Mouse (Mus musculus) embryonic facial prominence, embryonic 15.5 days (tissue): ENCODE data around the gene Hist2h3b. TPM values are rescaled to one million over a fixed set of nuclear protein-coding genes. Genes with fewer than 3 reads are reported as not detected.
"Not testable (repeated sequence)": the region's sequence is repeated elsewhere in the genome, so short reads cannot be mapped to it uniquely, and the experiment has no call there.

ENCODE experiments used
- ATAC-seq: fragments of 200-750 bp; cut with Nextera tagmentation; 2 replicates; pipeline ENCODE4 v1.8.0; 2017; ENCODE audit warnings: low read depth, moderate TSS enrichment; ENCODE audit not compliant: insufficient number of reproducible peaks, low FRiP score, low TSS enrichment
- H3K27ac ChIP-seq: fragments of 300-500 bp; sonication (generic); replicated peaks from 2 replicates; pipeline ENCODE4 v1.5.1; 2015; ENCODE audit warnings: mild to moderate bottlenecking, inconsistent platforms
- H3K27me3 ChIP-seq: fragments of 300-500 bp; sonication (generic); 2 replicates; pipeline ENCODE4 v1.6.1; 2015; ENCODE audit warnings: inconsistent platforms
- H3K36me3 ChIP-seq: fragments of 300-500 bp; sonication (generic); 2 replicates; pipeline ENCODE4 v1.6.1; 2015; ENCODE audit warnings: mild to moderate bottlenecking, inconsistent platforms
- H3K4me1 ChIP-seq: fragments of 300-500 bp; sonication (generic); 2 replicates; pipeline ENCODE4 v1.6.1; 2015; ENCODE audit warnings: inconsistent platforms
- H3K4me2 ChIP-seq: fragments of 300-500 bp; sonication (generic); replicated peaks from 2 replicates; pipeline ENCODE4 v1.6.1; 2015; ENCODE audit warnings: mild to moderate bottlenecking, inconsistent platforms
- H3K4me3 ChIP-seq: fragments of 300-500 bp; sonication (generic); replicated peaks from 2 replicates; pipeline ENCODE4 v1.5.1; 2015; ENCODE audit warnings: mild to moderate bottlenecking, inconsistent platforms
- H3K9ac ChIP-seq: fragments of 300-500 bp; sonication (generic); 2 replicates; pipeline ENCODE4 v1.6.1; 2015; ENCODE audit warnings: inconsistent platforms
- H3K9me3 ChIP-seq: fragments of 300-500 bp; sonication (generic); replicated peaks from 2 replicates; pipeline ENCODE4 v1.6.1; 2016; ENCODE audit warnings: inconsistent platforms
- WGBS: fragments of 180-500 bp; shearing (Covaris S2); methylation state at CpG from one replicate; pipeline ENCODE4 v1.1.7; 2015; 5-methylcytosine and 5-hydroxymethylcytosine counted together
- polyA plus RNA-seq: library from polyadenylated mRNA; unstranded; fragments of >200 nt; fragmentation: Nextera tagmentation; extraction: Ambion mirVana; gene quantifications from 2 replicates; pipeline ENCODE4 v1.2.1, GENCODE M21; 2015

Hist2h3b gene
- polyA plus RNA-seq, 1 experiment from 2014 or later = 36.0 TPM

DNA sequence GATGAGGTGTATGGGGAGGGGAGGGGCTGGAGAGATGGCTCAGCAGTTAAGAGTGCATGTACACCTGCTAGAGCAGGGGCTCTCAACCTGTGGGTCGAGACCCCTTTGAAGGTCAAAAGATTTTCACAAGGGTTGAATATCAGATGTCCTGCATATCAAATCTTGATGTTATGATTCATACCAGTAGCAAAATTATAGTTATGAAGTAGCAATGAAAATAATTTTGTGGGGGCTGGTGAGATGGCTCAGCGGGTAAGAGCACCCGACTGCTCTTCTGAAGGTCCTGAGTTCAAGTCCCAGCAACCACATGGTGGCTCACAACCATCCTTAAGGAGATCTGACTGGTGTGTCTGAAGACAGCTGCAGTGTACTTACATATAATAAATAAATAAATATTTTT, 22.3 kb downstream of the Hist2h3b start:
- not testable (repeated sequence) for H3K4me1 ChIP-seq, H3K36me3 ChIP-seq, H3K27ac ChIP-seq, H3K9ac ChIP-seq, H3K9me3 ChIP-seq, ATAC-seq, H3K27me3 ChIP-seq, H3K4me2 ChIP-seq, H3K4me3 ChIP-seq
- 88% methylated on average over 3 of the region's 3 CpGs for WGBS

DNA sequence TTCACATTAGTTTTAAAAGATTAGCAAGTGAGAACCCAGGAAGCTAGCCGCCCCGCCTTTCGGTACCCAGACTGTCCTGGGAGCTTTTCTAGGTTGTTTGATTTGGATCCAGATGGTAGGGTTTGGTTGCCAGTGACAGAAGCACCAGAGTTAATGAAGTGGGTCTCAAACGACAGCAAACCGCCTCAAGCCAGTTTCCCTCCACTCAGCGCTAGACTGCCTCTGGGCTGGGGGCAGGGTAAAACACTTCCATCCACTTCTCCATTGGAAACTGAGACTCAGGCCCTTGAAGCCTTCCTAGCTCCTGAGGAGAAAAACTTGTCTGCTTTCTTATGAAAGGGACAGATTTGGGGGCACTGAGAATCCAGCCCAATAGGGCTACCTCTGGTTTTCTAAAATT, 24.2 kb downstream of the Hist2h3b start:
- Histone ChIP-seq H3K4me1 (no peaks in the 10 kb centered on the region), H3K4me3 (no peak overlapping the region), H3K9ac (no peak overlapping the region), H3K27ac (no peak overlapping the region), H3K36me3 (no peaks in the 10 kb centered on the region), H3K27me3 (no peaks in the 10 kb centered on the region), H3K4me2 (no peak overlapping the region), H3K9me3 (no peaks in the 10 kb centered on the region)
- ATAC-seq = no peak
- 48% methylated on average over 6 of the region's 6 CpGs for WGBS

DNA sequence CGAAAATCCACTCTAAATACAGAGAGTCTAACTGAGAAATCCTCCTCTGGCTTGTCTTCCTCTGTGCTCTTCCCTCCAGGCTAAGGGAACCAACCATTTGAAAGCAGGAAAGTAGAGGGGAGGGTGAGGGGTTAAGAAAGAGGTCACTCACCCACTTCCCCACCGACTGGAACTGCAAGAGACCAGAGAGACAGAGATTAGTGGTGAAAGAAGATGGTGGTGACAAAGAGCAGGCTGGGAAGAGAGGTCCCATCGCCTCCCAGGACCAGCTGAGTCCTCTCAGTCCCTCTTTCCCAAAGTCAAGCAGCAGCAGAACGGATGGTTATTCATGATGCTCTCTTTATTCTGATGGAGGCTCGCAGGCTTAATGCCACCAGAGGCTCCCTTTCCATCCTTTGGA, 24.9 kb downstream of the Hist2h3b start:
- Histone ChIP-seq H3K9me3 (no peaks in the 10 kb centered on the region), H3K27me3 (no peaks in the 10 kb centered on the region), H3K4me2 (no peak overlapping the region), H3K9ac (no peak overlapping the region), H3K4me3 (no peak overlapping the region), H3K4me1 (no peaks in the 10 kb centered on the region), H3K27ac (no peak overlapping the region), H3K36me3 (no peaks in the 10 kb centered on the region)
- WGBS = 42% methylated on average over 5 of the region's 5 CpGs
- ATAC-seq = no peak

DNA sequence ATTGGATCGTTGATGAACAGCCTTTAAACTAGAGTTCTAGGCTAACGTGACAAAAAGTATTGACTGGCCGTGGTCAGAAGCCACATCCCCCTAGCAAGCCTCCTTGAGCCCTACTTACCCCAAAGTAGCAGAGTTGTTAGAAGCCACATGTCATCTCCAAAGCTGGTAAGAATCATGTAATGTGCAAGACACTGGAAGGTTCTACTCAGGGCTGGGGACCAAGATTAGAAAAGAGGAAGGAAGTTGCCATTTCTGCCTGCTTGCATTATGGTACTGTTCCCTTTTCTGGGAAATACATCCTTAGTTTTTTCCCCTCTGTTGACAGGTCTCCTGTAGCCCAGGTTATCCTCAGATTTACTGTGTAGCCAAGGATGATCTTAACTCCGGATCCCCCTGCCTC, 25.3 kb downstream of the Hist2h3b start, which contains the start of gene Fcgr1:
Gene Fcgr1 (minus strand): TSS at position 183 of the 400 bp plus-strand sequence.
- no peak within 1 kb of the TSS for H3K4me2 ChIP-seq
- no peak within 1 kb of the TSS for H3K4me3 ChIP-seq
- no peak within 1 kb of the TSS for H3K27ac ChIP-seq
- no peaks in the 10 kb centered on the region for H3K36me3 ChIP-seq
- no peaks in the 10 kb centered on the region for H3K4me1 ChIP-seq
- no peaks in the 10 kb centered on the region for H3K9me3 ChIP-seq
- H3K9ac ChIP-seq = no peak within 1 kb of the TSS
- no peaks in the 10 kb centered on the region for H3K27me3 ChIP-seq
- 74% methylated on average over 4 of the region's 4 CpGs for WGBS
- ATAC-seq = no peak

DNA sequence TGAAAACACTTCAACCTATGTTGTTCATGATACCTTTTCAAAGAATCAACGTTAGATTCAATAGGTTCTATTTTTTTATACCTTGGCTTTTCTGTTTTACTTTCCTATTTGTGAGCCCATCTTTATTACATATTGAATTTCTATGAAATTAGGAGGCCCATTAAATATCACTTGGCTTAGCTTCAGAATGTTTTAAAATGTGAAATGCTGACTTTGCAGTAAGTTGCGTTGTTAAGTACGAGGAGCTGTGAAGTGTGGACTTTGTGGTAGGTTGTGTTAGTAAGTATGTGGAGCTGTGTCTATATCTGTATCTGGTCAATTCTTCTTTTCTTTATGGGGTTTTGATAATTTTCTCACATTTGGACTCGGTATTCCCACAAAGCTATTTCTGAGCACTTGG, 29.9 kb downstream of the Hist2h3b start:
- Histone ChIP-seq H3K9me3 (no peaks in the 10 kb centered on the region), H3K4me2 (no peak overlapping the region), H3K27me3 (0 out of 2 replicates have a peak, but pooled peaks cover 3% of the 10 kb centered on the region), H3K4me1 (no peaks in the 10 kb centered on the region), H3K36me3 (no peaks in the 10 kb centered on the region), H3K9ac (no peak overlapping the region), H3K4me3 (no peak overlapping the region), H3K27ac (no peak overlapping the region)
- no peak for ATAC-seq
- WGBS = 91% methylated on average over 4 of the region's 4 CpGs

DNA sequence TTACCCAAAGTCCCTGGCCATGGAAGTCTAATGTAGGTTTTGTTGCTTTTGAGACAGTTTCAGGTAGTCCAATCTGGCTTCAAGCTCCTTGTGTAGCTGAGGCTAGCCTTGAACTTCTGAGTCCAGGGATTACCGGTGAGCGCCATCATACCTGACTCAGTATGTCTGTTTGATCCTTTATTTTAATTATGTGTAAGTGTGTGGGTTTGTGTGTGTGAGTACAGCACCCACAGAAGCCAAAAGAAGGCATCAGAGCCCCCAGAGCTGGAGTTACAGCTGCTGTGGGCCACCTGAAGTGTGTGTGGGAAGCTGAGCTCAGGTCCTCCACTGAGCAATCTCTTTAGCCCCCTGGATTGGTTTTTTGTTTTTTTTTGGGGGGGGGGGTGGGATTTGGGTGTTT, 31.1 kb downstream of the Hist2h3b start:
- 0 out of 2 replicates have a peak, but pooled peaks cover 3% of the 10 kb centered on the region for H3K27me3 ChIP-seq
- H3K36me3 ChIP-seq = no peaks in the 10 kb centered on the region
- 94% methylated on average over 2 of the region's 2 CpGs for WGBS
- H3K4me1 ChIP-seq = no peaks in the 10 kb centered on the region
- no peaks in the 10 kb centered on the region for H3K9me3 ChIP-seq
- H3K27ac ChIP-seq = no peak overlapping the region
- no peak overlapping the region for H3K4me2 ChIP-seq
- H3K4me3 ChIP-seq = no peak overlapping the region
- H3K9ac ChIP-seq = no peak overlapping the region
- no peak for ATAC-seq

DNA sequence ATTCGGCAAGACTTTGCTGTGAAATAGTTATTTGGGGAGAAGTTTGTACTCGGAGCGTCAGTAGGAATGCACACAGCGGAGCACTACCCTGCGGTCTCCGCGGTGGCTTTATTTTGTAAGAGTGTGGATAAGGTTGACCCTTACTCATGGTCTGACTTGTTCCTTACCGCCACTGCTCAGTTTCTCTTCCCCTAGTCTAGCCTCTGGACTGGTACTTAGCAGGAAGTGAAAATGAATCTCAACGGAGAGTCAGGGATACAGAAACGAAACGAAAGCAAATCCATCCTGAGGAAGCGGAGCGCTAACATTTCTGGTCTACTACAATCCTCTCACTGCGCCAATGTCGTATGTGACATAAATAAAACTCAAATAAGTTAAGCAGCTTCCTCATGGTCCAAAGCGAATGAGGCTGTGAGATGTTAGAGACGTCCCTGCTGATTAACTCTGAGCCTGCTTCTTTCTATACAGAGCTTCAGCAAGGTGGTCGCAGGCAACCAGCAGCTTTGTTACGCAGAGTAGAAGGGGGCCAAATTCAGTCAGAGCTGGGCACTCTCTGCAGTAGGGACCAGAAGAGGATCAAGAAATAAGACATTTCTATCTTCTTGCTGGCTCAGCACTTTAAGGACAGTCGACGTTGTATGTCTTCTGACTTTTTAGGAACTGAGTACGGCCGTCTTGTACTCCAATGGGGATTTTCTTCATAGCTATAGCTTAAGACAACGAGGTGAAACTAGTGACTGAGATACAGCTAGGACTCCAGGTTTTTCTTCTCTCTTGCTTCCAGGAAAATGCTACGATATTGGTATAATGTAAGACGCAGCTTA, 32.5 kb downstream of the Hist2h3b start:
- Histone ChIP-seq H3K36me3 (no peaks in the 10 kb centered on the region), H3K4me2 (peak overlapping the region; percentile 24), H3K4me1 (no peaks in the 10 kb centered on the region), H3K9ac (no peak overlapping the region), H3K27ac (no peak overlapping the region; the same call in 1 of the 2 replicates), H3K27me3 (0 out of 2 replicates have a peak, but pooled peaks cover 3% of the 10 kb centered on the region), H3K9me3 (no peaks in the 10 kb centered on the region), H3K4me3 (peak overlapping the region; percentile 27)
- no peak for ATAC-seq
- 75% methylated on average over 26 of the region's 26 CpGs for WGBS

DNA sequence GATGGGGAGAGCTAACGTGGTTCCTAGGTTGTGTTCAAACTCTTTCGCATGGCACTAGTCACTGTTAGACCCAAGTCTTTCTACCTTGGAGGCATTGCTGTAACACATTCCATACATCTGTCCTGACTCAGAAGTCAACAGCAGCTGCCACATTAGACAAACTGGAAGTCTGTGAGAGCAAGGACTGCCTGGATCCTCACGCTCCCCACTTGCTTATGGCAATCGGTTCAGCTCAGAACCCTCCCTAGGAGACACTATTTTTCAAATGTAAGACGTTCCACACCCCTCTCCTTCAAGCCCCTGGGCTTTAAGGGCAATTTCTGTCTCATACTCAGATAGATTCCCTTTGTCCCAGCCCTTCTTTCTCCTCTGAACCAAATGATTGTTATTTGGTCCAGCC, 33.6 kb downstream of the Hist2h3b start:
- Histone ChIP-seq H3K27me3 (0 out of 2 replicates have a peak, but pooled peaks cover 3% of the 10 kb centered on the region), H3K27ac (no peak overlapping the region), H3K4me1 (no peaks in the 10 kb centered on the region), H3K4me3 (no peak overlapping the region), H3K9ac (no peak overlapping the region), H3K4me2 (no peak overlapping the region), H3K36me3 (no peaks in the 10 kb centered on the region), H3K9me3 (no peaks in the 10 kb centered on the region)
- ATAC-seq = no peak
- WGBS = 72% methylated on average over 5 of the region's 5 CpGs

DNA sequence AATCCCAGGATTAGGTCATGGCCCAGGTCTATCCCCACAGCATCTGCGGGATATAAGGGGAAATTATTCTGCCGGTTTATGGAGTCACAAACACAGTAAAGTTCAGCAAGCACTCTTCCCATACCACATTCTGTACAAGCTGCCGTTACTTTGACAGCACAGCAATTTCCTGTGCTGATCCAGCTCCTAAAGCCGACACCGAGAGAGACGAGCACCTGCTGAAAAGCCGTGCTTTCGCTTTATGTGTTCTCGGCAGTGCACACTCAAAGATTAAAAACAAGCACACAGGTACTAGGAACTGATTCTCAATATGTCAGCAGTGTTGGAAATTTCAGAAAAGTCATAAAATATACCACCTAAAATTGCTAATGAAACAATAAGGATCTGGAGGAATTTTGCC, 38.1 kb downstream of the Hist2h3b start:
- H3K9ac ChIP-seq = no peak overlapping the region
- H3K4me1 ChIP-seq = no peaks in the 10 kb centered on the region
- no peak for ATAC-seq
- no peak overlapping the region for H3K4me2 ChIP-seq
- H3K9me3 ChIP-seq = no peaks in the 10 kb centered on the region
- H3K36me3 ChIP-seq = no peaks in the 10 kb centered on the region
- H3K27ac ChIP-seq = no peak overlapping the region
- 76% methylated on average over 9 of the region's 9 CpGs for WGBS
- 0 out of 2 replicates have a peak, but pooled peaks cover 3% of the 10 kb centered on the region for H3K27me3 ChIP-seq
- no peak overlapping the region for H3K4me3 ChIP-seq

DNA sequence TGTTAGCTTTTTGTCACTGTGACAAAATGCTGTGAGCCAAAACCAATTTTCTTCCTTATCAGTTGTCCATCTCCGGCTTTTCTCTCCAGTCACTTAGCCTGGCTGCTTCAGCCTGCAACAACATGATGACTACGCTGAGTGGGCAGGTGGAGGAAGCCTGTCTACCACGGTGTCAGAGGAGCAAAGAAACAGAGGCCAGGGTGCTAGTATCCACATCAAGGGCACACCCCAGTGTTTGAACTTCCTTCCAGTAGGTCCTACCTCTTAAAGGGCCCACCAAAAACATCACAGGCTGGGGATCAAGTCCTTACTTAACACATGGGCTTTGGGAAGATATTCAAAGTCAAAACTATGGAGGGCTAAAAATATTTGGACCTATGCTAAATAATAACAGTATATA, 41.0 kb downstream of the Hist2h3b start:
- Histone ChIP-seq H3K27me3 (no peaks in the 10 kb centered on the region), H3K4me2 (no peak overlapping the region), H3K36me3 (no peaks in the 10 kb centered on the region), H3K4me1 (no peaks in the 10 kb centered on the region), H3K27ac (no peak overlapping the region), H3K9ac (no peak overlapping the region), H3K4me3 (no peak overlapping the region), H3K9me3 (no peaks in the 10 kb centered on the region)
- 47% methylated on average over 3 of the region's 3 CpGs for WGBS
- ATAC-seq = no peak

DNA sequence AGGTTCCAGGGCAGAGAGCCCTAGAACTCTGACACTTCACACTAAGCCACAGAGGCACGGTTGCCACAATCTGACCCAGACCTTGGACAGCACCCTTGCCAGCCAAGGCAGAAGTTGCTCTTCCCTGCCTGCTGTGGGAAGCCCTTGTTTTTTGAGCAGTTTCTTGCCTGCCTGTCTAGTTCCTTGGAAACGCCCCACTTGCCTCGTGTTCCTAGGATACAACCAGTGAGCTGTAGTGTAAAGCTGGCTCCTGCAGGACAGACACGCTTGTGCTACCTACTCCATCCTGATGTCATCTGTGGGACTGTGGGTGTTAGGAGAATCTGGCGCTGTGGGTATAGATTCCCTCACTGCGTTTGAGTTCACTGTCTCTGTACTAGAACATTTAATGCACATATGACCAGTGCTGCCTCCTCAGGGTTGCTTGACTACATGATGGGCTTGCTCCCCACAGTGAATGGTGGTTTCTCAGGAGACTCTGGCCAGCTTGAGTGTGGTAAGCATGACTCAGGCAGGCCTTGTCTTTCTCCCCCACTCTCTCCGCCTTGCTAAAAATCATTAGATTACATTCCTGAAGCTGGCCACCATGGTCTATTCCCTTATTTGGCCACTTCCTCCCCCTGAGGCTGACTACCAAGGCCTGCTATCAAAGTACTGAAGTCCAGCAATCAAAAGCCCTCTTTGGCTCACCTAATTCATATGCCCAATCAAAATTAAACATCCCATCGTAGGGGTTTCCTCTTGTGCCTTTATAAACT, 44.1 kb downstream of the Hist2h3b start:
- Histone ChIP-seq H3K4me2 (no peak overlapping the region), H3K36me3 (no peaks in the 10 kb centered on the region), H3K4me3 (no peak overlapping the region), H3K9ac (no peak overlapping the region), H3K27ac (no peak overlapping the region), H3K9me3 (no peaks in the 10 kb centered on the region), H3K27me3 (no peaks in the 10 kb centered on the region), H3K4me1 (no peaks in the 10 kb centered on the region)
- WGBS = 60% methylated on average over 8 of the region's 8 CpGs
- ATAC-seq = no peak
